Mouse (Mus musculus): Measurements from ENCODE around the gene Scarb2. TPM values are rescaled to one million over a fixed set of nuclear protein-coding genes. Genes with fewer than 3 reads are reported as not detected.
A peak's percentile ranks its signal among the peaks of the same experiment; 100 is the strongest.

Scarb2 gene
- total RNA-seq, 2 experiments from 2014 or later: 19.0 to 58.0 TPM

- peak; percentile 79 for ATAC-seq (replicated peaks; ENCODE audit: low FRiP score, low TSS enrichment, poor library complexity, severe bottlenecking)
These were observed 108.5 kb downstream of the Scarb2 start for GRCm38 (mm10) chr5:92398153-92398552.

DNA sequence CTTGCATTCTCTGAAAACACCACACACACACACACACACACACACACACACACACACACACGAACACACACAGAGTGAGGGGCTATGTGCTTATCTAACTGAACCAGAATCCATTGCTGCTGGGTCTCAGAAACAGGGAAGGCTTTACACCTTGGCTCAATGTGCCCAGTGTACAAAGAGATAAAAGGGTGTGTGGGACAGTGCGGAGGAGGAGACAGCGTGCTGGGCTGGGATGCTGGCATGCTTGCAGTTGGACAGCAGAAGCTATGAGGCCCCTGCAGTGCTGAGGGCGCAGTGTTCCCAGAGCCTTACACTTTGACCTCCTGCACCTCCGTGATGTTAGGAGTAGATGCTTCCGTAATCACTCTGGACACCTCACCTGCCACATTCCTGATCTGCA is 110.2 kb downstream of the Scarb2 start:
- peak; percentile 87 for ATAC-seq (replicated peaks; ENCODE audit: low FRiP score, low TSS enrichment, poor library complexity, severe bottlenecking)

GRCm38 (mm10) chr5:92395764-92396163 is 110.9 kb downstream of the Scarb2 start:
- ATAC-seq (replicated peaks; ENCODE audit: low FRiP score, low TSS enrichment, poor library complexity, severe bottlenecking): no peak

DNA sequence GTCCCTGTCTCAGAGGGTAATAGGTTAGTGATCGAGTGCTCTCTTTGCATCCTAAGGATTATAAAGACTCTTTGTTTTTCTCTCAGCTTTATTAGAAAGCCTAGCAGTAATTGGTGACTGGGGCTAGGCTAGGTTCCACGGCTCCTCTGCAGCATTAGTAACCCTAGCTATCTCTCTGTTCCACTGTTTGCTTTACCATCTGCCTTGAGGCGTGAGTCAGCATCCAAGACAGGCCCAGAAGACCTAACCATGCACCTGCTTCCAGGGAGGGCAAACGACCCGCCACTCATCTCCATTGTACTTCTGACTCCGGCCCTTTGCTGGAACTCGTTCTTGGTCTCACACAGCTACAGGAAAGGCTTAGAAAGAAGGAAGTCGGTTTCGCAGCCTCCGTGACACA is 112.8 kb downstream of the Scarb2 start:
- peak; percentile 56 for ATAC-seq (replicated peaks; ENCODE audit: low FRiP score, low TSS enrichment, poor library complexity, severe bottlenecking)

DNA sequence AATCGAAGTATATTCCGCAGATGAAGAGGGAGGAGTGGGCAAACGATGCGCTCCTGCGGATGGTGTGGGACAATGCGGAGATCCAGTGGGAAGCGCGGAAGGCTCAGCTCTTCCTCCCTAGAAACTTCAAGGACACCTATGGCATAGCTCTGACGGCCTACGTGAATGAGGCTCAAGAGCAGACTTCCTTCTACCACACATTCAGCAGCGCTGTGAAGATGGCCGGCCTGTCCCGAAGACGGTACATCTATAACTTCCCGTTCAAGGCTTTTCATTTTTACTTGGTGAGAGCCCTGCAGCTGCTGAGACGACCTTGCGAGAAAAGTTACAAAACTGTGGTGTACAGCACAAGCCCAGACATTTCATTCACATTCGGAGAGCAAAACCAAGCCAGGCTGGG is 114.1 kb downstream of the Scarb2 start:
- ATAC-seq (replicated peaks; ENCODE audit: low FRiP score, low TSS enrichment, poor library complexity, severe bottlenecking): no peak

Other genes with a start within 250 kb of the Scarb2 start
- gene Naaa, start 228.7 kb downstream of the Scarb2 start, total RNA-seq (2014; fragmentation: Nextera tagmentation): 1.1 and 2.9 TPM in 2 replicates
- 2.1 and 5.6 TPM in 2 replicates for gene Naaa, start 228.7 kb downstream of the Scarb2 start, total RNA-seq (2017)
- gene Sdad1, start 196.4 kb downstream of the Scarb2 start, total RNA-seq (2014; fragmentation: Nextera tagmentation): 51.6 and 66.7 TPM in 2 replicates
- gene Sdad1, start 196.4 kb downstream of the Scarb2 start, total RNA-seq (2017): 91.7 and 93.5 TPM in 2 replicates
- gene Cxcl9, start 178.8 kb downstream of the Scarb2 start, total RNA-seq (2014; fragmentation: Nextera tagmentation): not detected in 2 replicates
- not detected in 2 replicates for gene Cxcl9, start 178.8 kb downstream of the Scarb2 start, total RNA-seq (2017)
- not detected in 2 replicates for gene Art3, start 175.0 kb downstream of the Scarb2 start, total RNA-seq (2014; fragmentation: Nextera tagmentation)
- gene Art3, start 175.0 kb downstream of the Scarb2 start, total RNA-seq (2017): not detected in 2 replicates
- gene Cxcl10, start 157.9 kb downstream of the Scarb2 start, total RNA-seq (2014; fragmentation: Nextera tagmentation): not detected in 2 replicates
- gene Cxcl10, start 157.9 kb downstream of the Scarb2 start, total RNA-seq (2017): 2.2 and 5.6 TPM in 2 replicates
- gene Nup54, start 71.6 kb downstream of the Scarb2 start, total RNA-seq (2014; fragmentation: Nextera tagmentation): 75.8 and 80.0 TPM in 2 replicates
- 99.1 and 106 TPM in 2 replicates for gene Nup54, start 71.6 kb downstream of the Scarb2 start, total RNA-seq (2017)
- gene Fam47e, start 48.2 kb upstream of the Scarb2 start, total RNA-seq (2014; fragmentation: Nextera tagmentation): not detected in 2 replicates
- gene Fam47e, start 48.2 kb upstream of the Scarb2 start, total RNA-seq (2017): not detected in 2 replicates
- 0.42 TPM in 1 of 2 replicates, not detected in the other for gene Stbd1, start 96.2 kb upstream of the Scarb2 start, total RNA-seq (2014; fragmentation: Nextera tagmentation)
- 0.72 TPM in 1 of 2 replicates, not detected in the other for gene Stbd1, start 96.2 kb upstream of the Scarb2 start, total RNA-seq (2017)
- 4.2 and 4.7 TPM in 2 replicates for gene Ccdc158, start 168.4 kb upstream of the Scarb2 start, total RNA-seq (2014; fragmentation: Nextera tagmentation)
- 6.4 and 8.7 TPM in 2 replicates for gene Ccdc158, start 168.4 kb upstream of the Scarb2 start, total RNA-seq (2017)
- gene Shroom3, start 176.6 kb upstream of the Scarb2 start, total RNA-seq (2014; fragmentation: Nextera tagmentation): 0.50 TPM in 1 of 2 replicates, not detected in the other
- gene Shroom3, start 176.6 kb upstream of the Scarb2 start, total RNA-seq (2017): 1.9 TPM in 1 of 2 replicates, not detected in the other

Data from megakaryocyte-erythroid progenitor cell, adult 5-6 weeks (primary cell).